Mouse (Mus musculus): ENCODE results near the gene Pde6h. TPM values are rescaled to one million over a fixed set of nuclear protein-coding genes. Genes with fewer than 3 reads are reported as not detected.

Gene Pde6h
- polyA plus RNA-seq, 1 experiment from 2014 or later = not detected

DNA sequence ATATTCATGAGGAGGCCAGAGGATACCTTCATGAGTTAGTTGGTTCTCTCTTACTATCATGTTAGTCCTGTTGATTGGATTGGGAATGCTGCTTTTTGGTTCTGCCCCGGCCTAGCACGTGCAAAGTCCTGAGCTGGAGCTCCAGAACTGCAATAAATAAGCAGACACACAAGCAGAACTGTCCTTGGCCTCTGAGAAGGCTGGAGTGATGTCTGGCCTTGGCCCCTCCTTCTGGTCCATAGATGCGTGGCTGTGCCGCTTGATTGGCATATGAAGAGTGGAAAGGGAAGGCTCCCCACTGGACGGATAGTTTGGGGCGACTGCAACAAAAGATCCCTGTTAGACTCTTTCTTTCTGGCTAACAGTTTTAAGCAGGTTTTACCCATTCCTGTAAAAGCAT lies 34.6 kb upstream of the Pde6h start:
- peaks cover 3 to 6% of the 10 kb centered on the region in 2 experiments; a peak in 1 of 4 replicates for H3K4me1 ChIP-seq (ENCODE audit: control insufficient read depth in 2 of 2, insufficient read depth in 2 of 2, low read length in 2 of 2)
- H3K4me2 ChIP-seq (ENCODE audit: low read length) = no peak overlapping the region
- no peak overlapping the region for H3K9ac ChIP-seq (ENCODE audit: low read length)
- 92% methylated on average over 6 of the region's 6 CpGs for WGBS
- H3K27ac ChIP-seq (replicated peaks in 1 of 2; ENCODE audit: control insufficient read depth in 1 of 2, insufficient read depth in 1 of 2, low read depth in 2 of 2, low read length in 2 of 2) = peak overlapping the region; percentile 17 to 24; a peak in 1 of 4 replicates
- H3K9me3 ChIP-seq (ENCODE audit: control insufficient read depth, low read length) = no peaks in the 10 kb centered on the region
- no peak for ATAC-seq (ENCODE audit: insufficient number of reproducible peaks, insufficient read depth, low FRiP score, low read depth)
- H3K27me3 ChIP-seq (ENCODE audit: control insufficient read depth, insufficient read depth, low read length) = no peaks in the 10 kb centered on the region
- no peak overlapping the region for H3K4me3 ChIP-seq (ENCODE audit: control insufficient read depth in 1 of 2, insufficient read depth in 1 of 2, low read depth in 1 of 2, low read length in 2 of 2)
- no peaks in the 10 kb centered on the region for H3K36me3 ChIP-seq (ENCODE audit: control insufficient read depth, insufficient read depth, low read length)

DNA sequence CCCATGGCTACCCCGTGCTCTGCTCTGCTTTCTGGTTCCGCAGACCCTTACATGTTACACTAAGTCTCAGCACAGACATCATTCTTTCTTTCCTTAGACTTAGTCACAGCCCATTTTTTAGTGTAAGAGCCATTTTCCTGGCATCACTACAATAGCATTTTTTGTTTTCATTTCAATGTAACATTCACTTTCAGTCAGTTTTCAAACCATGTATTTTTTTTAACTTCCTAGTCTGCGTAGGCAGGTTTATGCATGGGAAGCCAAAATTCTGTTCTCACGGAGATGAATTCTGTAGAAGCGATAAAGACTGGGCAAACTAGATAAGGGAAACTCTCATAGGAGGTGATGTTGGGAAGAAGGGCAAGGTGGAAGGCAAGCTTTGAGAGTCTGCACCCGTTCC lies 34.1 kb upstream of the Pde6h start:
- Histone ChIP-seq H3K4me2 (ENCODE audit: low read length) (no peak overlapping the region), H3K4me3 (ENCODE audit: control insufficient read depth in 1 of 2, insufficient read depth in 1 of 2, low read depth in 1 of 2, low read length in 2 of 2) (no peak overlapping the region), H3K36me3 (ENCODE audit: control insufficient read depth, insufficient read depth, low read length) (no peaks in the 10 kb centered on the region), H3K9ac (ENCODE audit: low read length) (no peak overlapping the region), H3K4me1 (ENCODE audit: control insufficient read depth in 2 of 2, insufficient read depth in 2 of 2, low read length in 2 of 2) (peaks cover 3 to 6% of the 10 kb centered on the region in 2 experiments; a peak in 1 of 4 replicates), H3K27ac (replicated peaks in 1 of 2; ENCODE audit: control insufficient read depth in 1 of 2, insufficient read depth in 1 of 2, low read depth in 2 of 2, low read length in 2 of 2) (0 out of 4 replicates have a peak overlapping the region, but pooled peaks have one; percentile 17 to 24), H3K27me3 (ENCODE audit: control insufficient read depth, insufficient read depth, low read length) (no peaks in the 10 kb centered on the region), H3K9me3 (ENCODE audit: control insufficient read depth, low read length) (no peaks in the 10 kb centered on the region)
- 82% methylated on average over 6 of the region's 6 CpGs for WGBS
- no peak for ATAC-seq (ENCODE audit: insufficient number of reproducible peaks, insufficient read depth, low FRiP score, low read depth)

DNA sequence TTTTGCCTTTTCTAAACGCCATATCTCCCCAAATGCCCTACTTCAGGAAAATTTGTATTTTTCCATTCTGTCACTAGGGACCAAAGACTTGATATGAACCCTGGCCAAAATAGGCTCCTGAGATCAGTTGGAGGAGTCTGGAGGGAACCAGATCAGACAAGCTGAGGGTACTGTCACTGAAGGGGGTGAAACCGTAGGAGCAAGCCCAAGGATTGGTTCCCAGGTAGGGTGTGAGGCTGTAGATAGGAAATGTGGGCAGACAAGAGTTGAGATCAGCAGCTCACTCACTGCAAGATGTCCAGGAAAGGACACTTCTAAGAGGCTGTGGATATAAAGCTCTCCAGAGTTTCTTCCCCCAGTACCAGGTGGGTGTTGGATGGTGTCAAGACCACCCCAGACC lies 31.6 kb upstream of the Pde6h start:
- WGBS = 45% methylated on average over 2 of the region's 2 CpGs
- no peak overlapping the region; a peak in 1 of 4 replicates for H3K27ac ChIP-seq (replicated peaks in 1 of 2; ENCODE audit: control insufficient read depth in 1 of 2, insufficient read depth in 1 of 2, low read depth in 2 of 2, low read length in 2 of 2)

DNA sequence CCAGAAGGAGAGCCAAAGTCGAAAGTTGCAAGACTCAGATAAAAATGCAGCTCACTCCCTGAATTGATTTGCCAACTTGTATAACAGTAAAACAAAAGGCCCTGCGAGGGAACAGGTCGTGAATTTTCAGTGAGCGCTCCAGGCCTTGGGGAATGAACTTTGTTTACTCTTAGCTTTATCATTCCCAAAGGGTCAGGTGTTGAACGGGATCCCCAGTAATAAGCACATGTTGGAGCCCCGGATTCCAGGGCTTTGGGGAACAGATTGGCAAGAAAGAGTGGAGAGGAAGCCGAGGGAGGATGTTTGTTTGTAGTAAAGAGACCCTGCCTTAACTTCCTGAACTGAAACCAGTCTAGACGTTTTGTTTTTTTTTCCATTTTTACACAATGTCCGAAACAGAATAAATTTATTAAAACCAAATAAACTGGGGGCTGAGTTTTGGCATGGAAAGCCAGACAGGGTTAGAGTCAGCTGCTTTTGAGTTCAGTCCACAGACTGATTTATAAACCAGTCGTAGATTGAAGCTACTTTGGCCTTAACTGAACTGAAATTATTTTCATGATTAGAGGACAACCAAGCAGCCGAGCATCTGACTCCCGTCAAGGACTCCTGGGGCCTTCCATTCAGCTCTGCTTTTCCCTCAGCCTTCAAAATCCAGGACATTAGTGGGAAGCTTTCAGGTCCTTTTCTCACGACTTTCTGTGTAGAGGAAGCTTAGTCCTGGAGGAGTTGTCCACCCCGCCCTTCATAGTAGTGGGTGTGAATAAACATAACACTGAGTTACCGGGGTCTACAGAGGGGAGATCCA lies 28.9 kb upstream of the Pde6h start:
- 50% methylated on average over 15 of the region's 15 CpGs for WGBS
- H3K9ac ChIP-seq (ENCODE audit: low read length) = no peak overlapping the region

More for the DNA sequence above, 31.6 kb upstream of the Pde6h start:
- Histone ChIP-seq H3K27me3 (ENCODE audit: control insufficient read depth, insufficient read depth, low read length) (no peaks in the 10 kb centered on the region), H3K4me3 (ENCODE audit: control insufficient read depth in 1 of 2, insufficient read depth in 1 of 2, low read depth in 1 of 2, low read length in 2 of 2) (no peak overlapping the region), H3K9ac (ENCODE audit: low read length) (no peak overlapping the region), H3K9me3 (ENCODE audit: control insufficient read depth, low read length) (no peaks in the 10 kb centered on the region), H3K36me3 (ENCODE audit: control insufficient read depth, insufficient read depth, low read length) (no peaks in the 10 kb centered on the region), H3K4me2 (ENCODE audit: low read length) (no peak overlapping the region), H3K4me1 (ENCODE audit: control insufficient read depth in 2 of 2, insufficient read depth in 2 of 2, low read length in 2 of 2) (peaks cover 7 to 8% of the 10 kb centered on the region in 2 experiments; a peak in 3 of 4 replicates)
- ATAC-seq (ENCODE audit: insufficient number of reproducible peaks, insufficient read depth, low FRiP score, low read depth) = no peak

DNA sequence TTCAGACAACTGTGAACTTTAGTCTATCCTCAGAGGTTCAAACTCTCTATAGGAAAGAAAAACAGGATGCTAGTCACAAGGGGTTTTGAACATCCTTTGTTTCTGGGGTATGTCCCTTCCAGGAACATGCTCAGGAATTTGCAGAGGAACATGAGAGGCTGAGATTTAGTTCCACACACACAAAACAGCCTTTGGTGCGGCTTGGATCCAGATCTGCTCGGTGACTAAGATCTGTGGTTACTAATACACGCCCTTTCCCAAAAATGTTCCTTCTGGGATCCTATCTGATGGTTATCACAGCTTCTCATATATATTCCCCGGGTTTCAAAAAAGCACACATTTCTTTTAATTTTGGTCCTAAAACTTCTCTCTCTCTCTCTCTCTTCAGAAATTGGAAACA lies 25.8 kb upstream of the Pde6h start:
- Histone ChIP-seq H3K27me3 (ENCODE audit: control insufficient read depth, insufficient read depth, low read length) (no peaks in the 10 kb centered on the region), H3K4me2 (ENCODE audit: low read length) (no peak overlapping the region), H3K4me1 (ENCODE audit: control insufficient read depth in 2 of 2, insufficient read depth in 2 of 2, low read length in 2 of 2) (peaks cover 7 to 8% of the 10 kb centered on the region in 2 experiments), H3K27ac (replicated peaks in 1 of 2; ENCODE audit: control insufficient read depth in 1 of 2, insufficient read depth in 1 of 2, low read depth in 2 of 2, low read length in 2 of 2) (peak overlapping the region; percentile 21 to 46; a peak in 2 of 4 replicates), H3K4me3 (ENCODE audit: control insufficient read depth in 1 of 2, insufficient read depth in 1 of 2, low read depth in 1 of 2, low read length in 2 of 2) (no peak overlapping the region), H3K9ac (ENCODE audit: low read length) (no peak overlapping the region), H3K36me3 (ENCODE audit: control insufficient read depth, insufficient read depth, low read length) (no peaks in the 10 kb centered on the region), H3K9me3 (ENCODE audit: control insufficient read depth, low read length) (no peaks in the 10 kb centered on the region)
- no peak for ATAC-seq (ENCODE audit: insufficient number of reproducible peaks, insufficient read depth, low FRiP score, low read depth)
- 51% methylated on average over 4 of the region's 4 CpGs for WGBS

More for the DNA sequence above, 28.9 kb upstream of the Pde6h start:
- Histone ChIP-seq H3K9me3 (ENCODE audit: control insufficient read depth, low read length) (no peaks in the 10 kb centered on the region), H3K4me2 (ENCODE audit: low read length) (no peak overlapping the region), H3K4me3 (ENCODE audit: control insufficient read depth in 1 of 2, insufficient read depth in 1 of 2, low read depth in 1 of 2, low read length in 2 of 2) (no peak overlapping the region), H3K36me3 (ENCODE audit: control insufficient read depth, insufficient read depth, low read length) (no peaks in the 10 kb centered on the region), H3K27ac (replicated peaks in 1 of 2; ENCODE audit: control insufficient read depth in 1 of 2, insufficient read depth in 1 of 2, low read depth in 2 of 2, low read length in 2 of 2) (peak overlapping the region; percentile 40 to 73), H3K27me3 (ENCODE audit: control insufficient read depth, insufficient read depth, low read length) (no peaks in the 10 kb centered on the region), H3K4me1 (ENCODE audit: control insufficient read depth in 2 of 2, insufficient read depth in 2 of 2, low read length in 2 of 2) (peaks cover 7 to 8% of the 10 kb centered on the region in 2 experiments)
- no peak for ATAC-seq (ENCODE audit: insufficient number of reproducible peaks, insufficient read depth, low FRiP score, low read depth)

DNA sequence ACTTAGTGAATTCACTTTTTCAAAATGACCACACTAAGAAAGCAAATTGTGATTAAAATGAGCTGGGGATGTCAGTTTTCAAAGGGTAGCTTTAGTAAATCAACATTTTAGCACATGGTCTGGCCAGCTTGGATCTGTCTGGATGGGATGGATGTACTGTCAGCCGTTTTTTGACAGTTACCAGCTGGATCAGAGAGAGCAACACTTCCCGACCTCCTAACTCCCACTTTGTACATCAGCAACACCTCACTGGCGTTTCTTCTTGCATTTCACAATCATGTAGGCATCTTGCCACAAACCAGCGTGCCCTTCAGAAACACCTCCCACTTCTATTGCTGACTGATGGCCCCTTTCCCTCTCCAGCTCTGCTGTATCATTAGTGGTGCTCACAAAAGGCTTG lies 25.4 kb upstream of the Pde6h start:
- no peak overlapping the region for H3K4me3 ChIP-seq (ENCODE audit: control insufficient read depth in 1 of 2, insufficient read depth in 1 of 2, low read depth in 1 of 2, low read length in 2 of 2)
- peaks cover 7 to 8% of the 10 kb centered on the region in 2 experiments for H3K4me1 ChIP-seq (ENCODE audit: control insufficient read depth in 2 of 2, insufficient read depth in 2 of 2, low read length in 2 of 2)
- no peak overlapping the region for H3K4me2 ChIP-seq (ENCODE audit: low read length)
- WGBS = 11% methylated on average over 4 of the region's 4 CpGs
- no peaks in the 10 kb centered on the region for H3K9me3 ChIP-seq (ENCODE audit: control insufficient read depth, low read length)
- H3K27ac ChIP-seq (replicated peaks in 1 of 2; ENCODE audit: control insufficient read depth in 1 of 2, insufficient read depth in 1 of 2, low read depth in 2 of 2, low read length in 2 of 2) = peak overlapping the region; percentile 3 to 46; a peak in 2 of 4 replicates
- no peaks in the 10 kb centered on the region for H3K36me3 ChIP-seq (ENCODE audit: control insufficient read depth, insufficient read depth, low read length)
- peak; percentile 61; the same call in 1 of the 2 replicates for ATAC-seq (ENCODE audit: insufficient number of reproducible peaks, insufficient read depth, low FRiP score, low read depth)
- no peaks in the 10 kb centered on the region for H3K27me3 ChIP-seq (ENCODE audit: control insufficient read depth, insufficient read depth, low read length)
- H3K9ac ChIP-seq (ENCODE audit: low read length) = no peak overlapping the region

DNA sequence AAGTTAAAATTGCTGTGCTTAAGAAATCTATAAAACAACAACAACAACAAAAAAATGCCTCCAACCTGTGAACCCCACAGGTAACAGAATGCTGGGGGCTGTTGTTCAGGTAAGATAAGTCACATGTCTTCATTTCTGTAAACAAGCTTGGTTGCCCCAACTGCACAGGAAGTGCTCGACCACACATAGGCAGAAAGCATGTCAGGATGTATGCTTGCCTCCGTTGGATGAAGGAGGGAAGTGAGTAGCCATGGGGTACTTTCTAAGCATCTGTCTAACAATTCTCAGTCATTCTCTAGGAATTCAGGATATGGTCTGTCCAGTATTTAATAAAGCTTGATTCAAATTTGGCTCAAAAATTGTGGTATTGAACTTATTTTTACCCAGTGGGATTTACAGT lies 24.7 kb upstream of the Pde6h start:
- Histone ChIP-seq H3K36me3 (ENCODE audit: control insufficient read depth, insufficient read depth, low read length) (no peaks in the 10 kb centered on the region), H3K4me1 (ENCODE audit: control insufficient read depth in 2 of 2, insufficient read depth in 2 of 2, low read length in 2 of 2) (peaks cover 8% of the 10 kb centered on the region in 2 experiments), H3K4me3 (ENCODE audit: control insufficient read depth in 1 of 2, insufficient read depth in 1 of 2, low read depth in 1 of 2, low read length in 2 of 2) (no peak overlapping the region), H3K9ac (ENCODE audit: low read length) (no peak overlapping the region), H3K27ac (replicated peaks in 1 of 2; ENCODE audit: control insufficient read depth in 1 of 2, insufficient read depth in 1 of 2, low read depth in 2 of 2, low read length in 2 of 2) (peak overlapping the region in 1 of 2 experiments; percentile 46; a peak in 1 of 4 replicates), H3K4me2 (ENCODE audit: low read length) (no peak overlapping the region), H3K9me3 (ENCODE audit: control insufficient read depth, low read length) (no peaks in the 10 kb centered on the region), H3K27me3 (ENCODE audit: control insufficient read depth, insufficient read depth, low read length) (no peaks in the 10 kb centered on the region)
- WGBS = 69% methylated on average over 2 of the region's 2 CpGs
- no peak for ATAC-seq (ENCODE audit: insufficient number of reproducible peaks, insufficient read depth, low FRiP score, low read depth)
